Mouse (Mus musculus) large intestine, adult 2 months (tissue): ENCODE results near the gene Ccdc117. TPM values are rescaled to one million over a fixed set of nuclear protein-coding genes. Genes with fewer than 3 reads are reported as not detected.
A peak's percentile ranks its signal among the peaks of the same experiment; 100 is the strongest.
"Not testable (repeated sequence)": the region's sequence is repeated elsewhere in the genome, so short reads cannot be mapped to it uniquely, and the experiment has no call there.

ENCODE experiments used
- DNase-seq: peaks from one replicate; pipeline ENCODE4 v3.0.0-alpha.2; 2012; ENCODE audit warnings: low read depth, low spot score
- WGBS: fragments of 180-500 bp; shearing (Covaris S2); methylation state at CpG from one replicate; pipeline ENCODE4 v1.1.7; 2018; 5-methylcytosine and 5-hydroxymethylcytosine counted together
- polyA plus RNA-seq: library from polyadenylated mRNA; depleted of rRNA; stranded (reverse); fragments of >200 nt; gene quantifications from 2 replicates; pipeline ENCODE4 v1.2.3, GENCODE M21; 2012

Gene Ccdc117
- polyA plus RNA-seq, 1 experiment = 5.5 TPM

DNA sequence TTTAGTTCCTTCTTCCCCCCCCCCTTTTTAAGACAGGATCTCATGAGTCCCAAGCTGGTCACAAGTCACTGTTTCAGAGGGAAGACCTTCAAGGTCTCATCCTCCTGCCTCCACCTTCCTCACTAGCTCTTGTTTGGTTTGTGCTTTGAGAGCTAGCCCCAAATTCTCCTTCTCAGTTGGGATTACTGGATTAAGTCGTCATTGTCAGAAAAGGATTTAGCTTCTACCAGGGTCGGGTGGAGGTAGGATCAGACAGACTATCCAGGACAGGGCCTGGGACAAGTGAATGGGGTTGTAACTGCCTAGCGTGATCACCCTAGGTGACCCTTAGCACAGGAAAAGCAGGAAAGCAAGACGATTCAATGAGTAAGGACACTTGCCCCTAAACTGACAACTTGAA lies 1.7 kb downstream of the Ccdc117 start:
- 33% methylated on average over 4 of the region's 4 CpGs for WGBS
- no peak for DNase-seq

GRCm38 (mm10) chr11:5537454-5537853 lies 4.5 kb downstream of the Ccdc117 start:
- not testable (repeated sequence) for DNase-seq
- 80% methylated on average over 4 of the region's 4 CpGs for WGBS

DNA sequence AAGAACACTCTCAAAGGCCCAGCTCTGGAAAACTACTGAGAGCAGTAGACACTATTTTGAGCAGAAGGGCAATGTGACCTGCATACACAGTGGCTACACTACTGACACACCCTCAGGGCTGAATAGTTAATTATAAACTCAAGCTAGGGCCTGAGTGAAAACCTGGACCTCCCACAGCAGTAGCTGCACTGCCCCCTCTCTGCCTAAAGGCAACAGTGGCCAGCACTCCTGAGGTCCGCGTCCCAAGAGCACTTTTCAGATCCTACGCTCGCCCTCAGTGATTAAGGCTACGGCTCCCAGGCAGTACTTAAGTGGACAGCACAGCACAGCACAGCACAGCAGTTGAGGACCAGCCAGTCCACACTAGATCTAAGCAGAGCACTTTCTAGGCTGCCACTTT lies 8.9 kb downstream of the Ccdc117 start:
- no peak for DNase-seq
- 80% methylated on average over 5 of the region's 5 CpGs for WGBS

GRCm38 (mm10) chr11:5530717-5531116 lies 11.3 kb downstream of the Ccdc117 start:
- DNase-seq = no peak

GRCm38 (mm10) chr11:5530172-5530571 lies 11.8 kb downstream of the Ccdc117 start:
- 71% methylated on average over 5 of the region's 5 CpGs for WGBS
- DNase-seq = no peak

More at GRCm38 (mm10) chr11:5530717-5531116, 11.3 kb downstream of the Ccdc117 start:
- whole genome bisulfite sequencing = 61% methylated on average over 6 of the region's 6 CpGs

GRCm38 (mm10) chr11:5528841-5529240 lies 13.1 kb downstream of the Ccdc117 start:
- 46% methylated on average over 5 of the region's 5 CpGs for WGBS

DNA sequence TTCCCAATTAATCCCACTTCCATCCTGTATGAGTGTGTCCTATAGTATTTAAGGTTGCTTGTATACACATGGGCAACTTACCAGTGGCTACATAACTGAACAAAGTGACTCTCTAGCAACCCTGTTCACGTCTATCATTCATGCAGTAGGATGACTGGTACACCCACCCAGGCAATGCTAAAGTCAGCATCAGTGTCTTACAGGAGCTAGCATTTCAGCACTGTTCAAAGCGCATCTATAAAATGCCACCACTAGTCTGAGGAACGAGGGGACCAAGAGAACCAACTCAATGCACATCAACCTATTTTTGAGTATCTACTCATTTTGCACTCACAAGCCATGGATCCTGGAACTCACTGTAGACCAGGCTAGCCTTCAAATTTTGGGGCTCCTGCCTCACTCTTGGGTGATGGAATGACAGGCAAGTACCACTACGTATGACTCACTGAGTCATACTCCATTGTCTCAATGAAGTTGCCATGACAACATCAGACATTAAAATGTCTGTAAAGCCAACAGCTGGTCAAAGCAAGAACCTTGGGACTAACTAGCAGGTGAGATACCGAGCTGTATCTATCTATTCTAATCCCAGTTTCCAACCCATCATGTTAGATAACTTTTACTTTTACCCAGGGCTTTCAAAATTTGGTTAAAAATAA lies 14.0 kb downstream of the Ccdc117 start:
- 59% methylated on average over 5 of the region's 5 CpGs for WGBS

More at GRCm38 (mm10) chr11:5528841-5529240, 13.1 kb downstream of the Ccdc117 start:
- DNase-seq = no peak

DNA sequence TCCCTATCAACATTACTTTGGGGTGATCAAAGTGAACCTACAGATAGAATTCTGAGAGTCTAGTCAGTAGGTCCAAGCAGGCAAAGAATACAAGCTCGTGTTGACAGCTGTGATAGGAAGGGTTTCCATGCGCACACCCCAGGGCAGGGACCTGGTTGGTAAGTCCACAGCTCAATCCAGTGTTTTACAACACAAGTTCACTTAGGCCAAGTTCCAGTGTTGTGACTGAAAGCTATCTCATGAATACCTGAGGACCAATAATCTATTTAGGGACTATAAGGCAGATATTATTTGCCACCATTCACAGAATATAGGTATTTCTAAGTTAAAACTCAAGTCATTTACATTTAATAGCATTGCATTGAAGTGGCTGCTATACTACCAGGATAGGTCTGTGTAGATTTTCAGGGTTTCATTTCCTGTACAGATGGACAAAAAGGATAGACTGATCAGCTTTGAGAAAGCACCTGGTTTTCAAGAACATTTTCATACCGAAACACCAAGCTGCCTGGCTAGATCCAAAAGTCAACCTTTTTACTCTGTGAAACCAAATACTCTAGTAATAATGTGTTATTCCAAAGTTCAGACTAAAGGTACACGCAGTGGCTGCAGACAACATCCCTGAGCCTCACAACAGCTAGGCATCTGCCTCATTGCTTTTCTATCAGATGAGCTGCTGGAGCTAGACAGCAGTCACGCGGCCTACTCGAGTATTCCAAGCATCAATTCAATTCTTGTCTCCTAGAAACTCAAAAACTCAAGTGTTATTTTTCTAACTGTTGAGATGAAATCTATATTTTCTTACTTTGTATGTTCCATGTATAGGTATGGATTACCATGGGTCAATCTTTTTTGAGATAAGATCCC lies 15.2 kb downstream of the Ccdc117 start:
- DNase-seq = no peak
- WGBS = 71% methylated on average over 7 of the region's 7 CpGs

More for the DNA sequence above, 14.0 kb downstream of the Ccdc117 start:
- no peak for DNase-seq

DNA sequence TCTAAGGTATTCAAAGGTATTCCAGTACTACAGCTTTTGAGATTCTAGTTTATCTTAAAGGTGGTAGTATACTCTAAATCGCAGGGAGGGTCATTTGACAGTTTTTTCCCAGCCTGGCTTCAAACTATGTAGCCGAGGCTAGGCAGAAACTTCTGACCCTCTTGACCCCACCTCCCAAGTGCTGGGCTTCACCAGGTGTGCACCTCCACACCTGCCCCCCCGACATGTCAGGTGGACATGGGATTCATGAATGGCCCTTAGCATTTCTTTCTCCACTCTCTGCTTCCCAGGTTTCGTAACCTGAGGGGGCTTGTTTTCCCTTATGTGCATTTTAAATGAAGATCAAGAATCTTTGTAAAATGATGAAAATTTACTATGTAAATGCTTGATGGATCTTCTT lies 16.6 kb downstream of the Ccdc117 start:
- DNase-seq = no peak
- 73% methylated on average over 4 of the region's 4 CpGs for WGBS

- DNase-seq = no peak
- WGBS = 61% methylated on average over 11 of the region's 11 CpGs
These were observed 19.1 kb downstream of the Ccdc117 start for GRCm38 (mm10) chr11:5522798-5523415.

- peak; percentile 73 for DNase-seq
- under 1% methylated on average over 34 of the region's 34 CpGs for WGBS
These were observed 20.3 kb downstream of the Ccdc117 start for GRCm38 (mm10) chr11:5521516-5522291.

- no peak for DNase-seq
- WGBS = under 1% methylated on average over 13 of the region's 13 CpGs
These were observed 20.8 kb downstream of the Ccdc117 start for GRCm38 (mm10) chr11:5521266-5521515.

DNA sequence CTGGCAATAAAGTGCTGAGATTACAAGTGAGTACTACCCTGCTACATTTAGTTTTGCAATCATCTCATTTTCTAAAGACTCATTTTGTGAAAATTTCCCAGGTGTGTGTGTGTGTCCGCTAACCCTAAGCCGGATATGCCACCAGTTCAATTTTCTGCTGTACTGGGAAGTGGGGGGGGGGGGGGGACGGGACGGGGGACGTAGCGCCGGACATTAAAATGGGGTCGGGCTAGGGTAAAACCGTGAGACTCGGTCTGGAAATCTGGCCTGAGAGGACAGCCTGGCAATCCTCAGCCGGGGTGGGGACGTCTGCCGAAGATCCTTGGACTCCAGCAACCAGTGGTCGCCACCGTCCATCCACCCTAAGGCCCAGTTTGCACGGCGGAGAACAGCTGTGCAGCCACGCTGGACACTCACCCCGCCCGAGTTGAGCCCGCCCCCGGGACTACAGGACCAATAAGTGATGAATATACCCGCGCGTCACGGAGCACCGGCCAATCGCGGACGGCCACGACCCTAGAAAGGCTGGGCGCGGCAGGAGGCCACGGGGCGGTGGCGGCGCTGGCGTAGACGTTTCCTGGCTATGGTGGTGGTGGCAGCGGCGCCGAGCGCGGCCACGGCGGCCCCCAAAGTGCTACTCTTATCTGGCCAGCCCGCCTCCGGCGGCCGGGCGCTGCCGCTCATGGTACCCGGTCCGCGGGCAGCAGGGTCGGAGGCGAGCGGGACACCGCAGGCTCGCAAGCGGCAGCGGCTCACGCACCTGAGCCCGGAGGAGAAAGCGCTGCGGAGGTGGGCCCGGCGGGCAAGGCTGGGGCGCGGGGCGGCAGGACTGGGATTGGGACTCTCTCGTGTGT lies 21.3 kb downstream of the Ccdc117 start, which contains the start of gene Xbp1:
Gene Xbp1, plus strand, starts transcription at position 248 of the 854 bp plus-strand sequence.
- peak; percentile 82 for DNase-seq
- under 1% methylated on average over 72 of the region's 72 CpGs for WGBS

DNA sequence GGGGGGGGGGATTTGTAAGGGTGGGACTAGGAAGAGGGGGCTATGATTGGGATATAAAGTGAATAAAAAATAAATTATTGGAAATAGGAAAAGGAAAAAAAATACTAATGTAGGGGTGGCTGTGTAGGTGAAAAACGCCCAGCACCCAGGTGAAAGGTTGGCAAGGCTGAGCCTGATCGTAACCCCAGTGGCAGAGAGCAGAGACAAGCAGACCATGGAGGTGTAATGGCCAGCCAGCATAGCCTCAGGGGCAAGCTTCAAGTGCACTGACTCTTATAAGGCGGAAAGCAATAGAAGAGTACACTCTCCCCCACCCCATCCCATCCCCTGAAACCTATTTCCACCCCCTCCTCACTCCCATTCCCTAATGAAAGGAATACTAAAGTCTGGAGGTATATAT lies 22.3 kb downstream of the Ccdc117 start:
- no peak for DNase-seq
- WGBS = 71% methylated on average over 3 of the region's 3 CpGs

DNA sequence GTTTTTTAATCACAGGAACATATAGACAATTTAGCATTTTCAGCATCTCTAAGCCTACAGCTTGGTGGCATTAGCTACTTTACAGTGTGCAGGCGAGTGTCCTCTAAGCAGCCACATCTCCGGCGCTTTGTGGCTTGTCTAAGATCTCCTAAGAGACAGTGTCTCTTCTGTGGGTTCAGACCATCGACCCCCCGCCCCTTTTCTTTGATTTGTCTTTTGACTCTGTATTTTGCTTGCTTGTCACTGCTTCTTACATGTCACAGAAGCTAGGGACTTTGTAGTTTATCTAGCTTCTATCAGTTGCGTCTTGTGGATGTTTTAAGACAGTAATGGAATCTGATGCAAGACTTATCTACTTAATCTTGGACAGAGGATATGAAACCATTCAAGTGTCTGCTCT lies 24.6 kb downstream of the Ccdc117 start:
- WGBS = 82% methylated on average over 6 of the region's 6 CpGs
- no peak for DNase-seq

DNA sequence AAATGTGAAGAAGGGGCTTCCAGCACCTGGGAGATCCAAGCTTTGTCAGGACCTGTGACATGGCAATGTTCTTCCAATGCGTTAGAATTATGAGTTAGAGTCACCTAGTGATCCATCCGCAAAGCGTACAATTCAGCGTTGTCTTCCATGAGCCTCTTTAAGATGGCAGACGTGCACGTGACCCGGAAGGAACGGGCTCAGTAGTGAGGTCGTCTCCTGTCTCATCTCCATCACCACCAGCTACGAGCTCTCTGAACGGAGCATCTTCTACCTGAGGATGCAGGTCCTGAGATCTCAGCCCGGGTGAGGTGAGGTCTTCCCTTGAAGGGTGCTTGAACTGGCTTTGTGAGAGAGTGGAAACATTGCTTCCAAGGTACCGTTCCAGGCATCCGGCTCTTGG lies 25.4 kb downstream of the Ccdc117 start:
- DNase-seq = no peak
- 96% methylated on average over 14 of the region's 14 CpGs for WGBS

GRCm38 (mm10) chr11:5516151-5516550 lies 25.8 kb downstream of the Ccdc117 start:
- 84% methylated on average over 7 of the region's 7 CpGs for WGBS
- no peak for DNase-seq

DNA sequence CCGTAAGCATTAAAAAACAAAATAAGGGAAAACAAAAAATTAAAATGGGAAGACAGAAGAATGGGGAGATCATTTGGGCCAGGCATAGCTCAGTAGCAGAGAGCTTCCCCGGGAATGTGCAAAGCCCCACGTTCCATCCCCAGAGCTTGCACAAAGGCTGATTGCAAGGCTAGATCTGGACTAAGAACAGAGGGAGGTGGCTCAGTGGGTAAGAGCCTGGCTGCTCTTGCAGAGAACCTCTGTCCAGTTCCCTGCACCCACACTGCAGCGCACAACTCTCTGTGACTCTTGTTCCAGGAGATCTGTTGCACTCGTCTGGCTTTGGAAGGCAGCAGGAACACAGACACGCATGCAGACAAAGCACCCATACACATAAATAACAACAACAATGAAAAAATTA lies 26.3 kb downstream of the Ccdc117 start:
- DNase-seq = no peak
- WGBS = 90% methylated on average over 6 of the region's 6 CpGs

GRCm38 (mm10) chr11:5515196-5515595 lies 26.8 kb downstream of the Ccdc117 start:
- DNase-seq = no peak
- 75% methylated on average over 6 of the region's 6 CpGs for WGBS
